Mouse (Mus musculus) cerebellum, adult 2 months (tissue): ENCODE data around the gene Prpf4.

Experiments
- CTCF ChIP-seq: fragments of 200-500 bp; IDR thresholded peaks from 2 replicates; pipeline ENCODE4 v1.5.1; 2011; ENCODE audit warnings: low read depth, mild to moderate bottlenecking, control low read depth, low read length, moderate library complexity, borderline replicate concordance; ENCODE audit not compliant: insufficient read depth
- POLR2A ChIP-seq: fragments of 200-500 bp; IDR thresholded peaks from 2 replicates; pipeline ENCODE4 v1.6.1; 2011; ENCODE audit warnings: low read length, control low read depth, borderline replicate concordance; ENCODE audit not compliant: insufficient read depth

DNA sequence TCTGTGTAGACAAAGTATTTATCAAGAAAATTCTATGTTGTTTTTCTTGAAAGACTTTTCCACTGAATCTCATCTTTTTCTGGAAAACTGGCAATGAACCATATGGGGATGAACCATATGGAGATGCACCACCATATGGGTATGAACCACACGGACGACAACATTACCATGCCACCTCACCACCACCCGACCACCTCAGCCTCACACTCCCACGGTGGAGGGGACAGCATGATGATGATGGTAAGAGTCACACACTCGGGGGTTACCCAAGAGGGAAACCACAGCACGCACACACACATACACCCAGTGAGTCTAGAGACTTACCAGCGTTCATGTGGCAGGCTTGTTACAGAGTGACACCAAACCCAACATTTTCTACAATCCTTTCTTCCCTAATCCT is 23.2 kb upstream of the Prpf4 start:
- TF ChIP-seq POLR2A (no peak), CTCF (no peak)
